Mouse (Mus musculus) forebrain, embryonic 13.5 days (tissue): ENCODE results near the gene Armc12. TPM values are rescaled to one million over a fixed set of nuclear protein-coding genes. Genes with fewer than 3 reads are reported as not detected.

Source experiments
- ATAC-seq: fragments of 200-750 bp; cut with Nextera tagmentation; 2 replicates; pipeline ENCODE4 v1.8.0; 2017
- H3K27ac ChIP-seq: fragments of 300-500 bp; sonication (generic); 2 replicates; pipeline ENCODE4 v1.5.1; 2015; ENCODE audit warnings: inconsistent platforms, mild to moderate bottlenecking, moderate library complexity
- H3K27me3 ChIP-seq: fragments of 300-500 bp; sonication (generic); 2 replicates; pipeline ENCODE4 v1.6.1; 2015; ENCODE audit warnings: mild to moderate bottlenecking, inconsistent platforms
- H3K36me3 ChIP-seq: fragments of 300-500 bp; sonication (generic); 2 replicates; pipeline ENCODE4 v1.6.1; 2015; ENCODE audit warnings: mild to moderate bottlenecking, inconsistent platforms; ENCODE audit not compliant: poor library complexity, severe bottlenecking
- H3K4me1 ChIP-seq: fragments of 300-500 bp; sonication (generic); 2 replicates; pipeline ENCODE4 v1.6.1; 2015; ENCODE audit warnings: inconsistent platforms
- H3K4me2 ChIP-seq: fragments of 300-500 bp; sonication (generic); 2 replicates; pipeline ENCODE4 v1.6.1; 2015; ENCODE audit warnings: inconsistent platforms, mild to moderate bottlenecking, moderate library complexity
- H3K4me3 ChIP-seq: fragments of 300-500 bp; sonication (generic); 2 replicates; pipeline ENCODE4 v1.5.1; 2015; ENCODE audit warnings: mild to moderate bottlenecking, inconsistent platforms
- H3K9ac ChIP-seq: fragments of 300-500 bp; sonication (generic); 2 replicates; pipeline ENCODE4 v1.6.1; 2015; ENCODE audit warnings: mild to moderate bottlenecking, inconsistent platforms
- H3K9me3 ChIP-seq: fragments of 300-500 bp; sonication (generic); replicated peaks from 2 replicates; pipeline ENCODE4 v1.6.1; 2016; ENCODE audit warnings: inconsistent platforms
- WGBS: fragments of 180-500 bp; shearing (Covaris S2); methylation state at CpG from one replicate; pipeline ENCODE4 v1.1.7; 2015; 5-methylcytosine and 5-hydroxymethylcytosine counted together
- microRNA-seq: library from miRNA; unstranded; fragments of <30 nt; microRNA quantifications from one replicate; pipeline ENCODE4, GENCODE M21; 2016
- polyA plus RNA-seq: library from polyadenylated mRNA; unstranded; fragments of >200 nt; fragmentation: Nextera tagmentation; extraction: Ambion mirVana; gene quantifications from 2 replicates; pipeline ENCODE4 v1.2.1, GENCODE M21; 2015

The Armc12 gene
- polyA plus RNA-seq, 1 experiment from 2014 or later = not detected

DNA sequence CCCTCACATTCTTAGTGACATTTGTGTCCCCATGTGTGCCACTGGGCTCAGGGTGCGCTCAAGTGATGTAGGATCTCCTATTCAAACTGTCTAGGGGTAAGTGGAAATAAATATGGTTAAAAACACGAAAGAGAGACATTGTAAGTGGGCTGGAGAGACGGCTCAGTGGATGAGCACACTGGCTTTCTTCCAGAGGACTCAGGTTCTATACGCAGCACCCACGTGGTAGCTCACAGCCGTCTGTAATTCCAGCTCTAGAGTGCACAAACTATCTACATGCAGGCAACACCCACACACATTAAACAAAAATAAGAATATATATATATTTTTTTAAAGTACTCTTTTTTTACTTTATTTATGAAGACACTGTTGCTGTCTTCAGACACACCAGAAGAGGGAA, 42.3 kb downstream of the Armc12 start:
- ATAC-seq = no peak
- no peaks in the 10 kb centered on the region for H3K36me3 ChIP-seq
- H3K4me2 ChIP-seq = no peak overlapping the region
- peaks cover 8% of the 10 kb centered on the region for H3K4me1 ChIP-seq
- H3K27me3 ChIP-seq = 0 out of 2 replicates have a peak, but pooled peaks cover 3% of the 10 kb centered on the region
- no peak overlapping the region for H3K9ac ChIP-seq
- WGBS = 78% methylated on average over 6 of the region's 6 CpGs
- no peak overlapping the region for H3K4me3 ChIP-seq
- H3K27ac ChIP-seq = no peak overlapping the region
- H3K9me3 ChIP-seq = no peaks in the 10 kb centered on the region

DNA sequence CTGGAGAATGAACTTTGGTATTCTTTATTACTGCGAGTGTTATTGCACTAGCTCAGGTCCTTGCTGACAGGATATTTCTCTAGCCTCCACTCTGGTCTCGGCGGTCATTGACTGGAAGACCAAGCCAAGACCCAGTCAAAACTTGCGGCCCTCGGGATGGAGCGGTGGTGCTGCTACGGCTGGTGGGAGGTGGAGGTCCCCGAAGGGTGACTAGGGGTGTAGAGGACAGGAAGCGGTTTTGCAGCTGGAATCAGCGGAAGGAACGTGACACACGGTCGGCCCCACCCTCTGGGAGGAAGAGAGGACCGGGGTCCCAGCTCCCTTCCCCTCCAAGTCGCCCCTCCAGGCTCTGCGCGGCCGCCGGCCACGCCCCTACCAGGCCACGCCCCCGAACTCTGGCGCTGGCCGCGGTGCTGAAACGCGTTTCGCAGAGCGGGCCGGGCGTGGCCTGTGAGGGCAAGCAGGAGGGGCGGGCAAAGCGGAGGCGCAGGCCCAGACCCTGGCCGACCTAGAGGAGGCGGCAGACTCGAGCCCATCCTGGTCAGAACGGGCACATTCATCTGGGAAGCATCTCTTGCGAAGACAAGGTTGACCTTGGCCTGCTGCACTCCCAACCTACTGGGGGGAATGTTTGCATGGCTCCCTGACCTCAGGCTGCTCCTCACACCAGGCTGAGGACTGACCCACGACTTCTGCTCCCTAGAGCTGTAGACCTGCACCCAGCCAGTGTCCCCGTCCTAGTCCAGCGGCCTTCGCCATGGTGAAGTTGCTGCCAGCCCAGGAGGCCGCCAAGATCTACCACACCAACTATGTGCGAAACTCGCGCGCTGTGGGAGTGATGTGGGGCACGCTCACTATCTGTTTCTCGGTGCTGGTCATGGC, 44.9 kb downstream of the Armc12 start, which contains the start of gene Lhfpl5:
Lhfpl5 (plus strand) TSS at position 398 of the 882 bp plus-strand sequence.
- H3K9ac ChIP-seq = peak within 1 kb of the TSS; percentile 47
- peak within 1 kb of the TSS; percentile 39 for H3K4me3 ChIP-seq
- ATAC-seq = peak; percentile 84
- H3K27me3 ChIP-seq = 0 out of 2 replicates have a peak, but pooled peaks cover 3% of the 10 kb centered on the region
- H3K4me2 ChIP-seq = peak within 1 kb of the TSS; percentile 64
- H3K27ac ChIP-seq = no peak within 1 kb of the TSS; the same call in 1 of the 2 replicates
- H3K4me1 ChIP-seq = peaks cover 8% of the 10 kb centered on the region
- no peaks in the 10 kb centered on the region for H3K36me3 ChIP-seq
- 14% methylated on average over 50 of the region's 50 CpGs for WGBS
- no peaks in the 10 kb centered on the region for H3K9me3 ChIP-seq

DNA sequence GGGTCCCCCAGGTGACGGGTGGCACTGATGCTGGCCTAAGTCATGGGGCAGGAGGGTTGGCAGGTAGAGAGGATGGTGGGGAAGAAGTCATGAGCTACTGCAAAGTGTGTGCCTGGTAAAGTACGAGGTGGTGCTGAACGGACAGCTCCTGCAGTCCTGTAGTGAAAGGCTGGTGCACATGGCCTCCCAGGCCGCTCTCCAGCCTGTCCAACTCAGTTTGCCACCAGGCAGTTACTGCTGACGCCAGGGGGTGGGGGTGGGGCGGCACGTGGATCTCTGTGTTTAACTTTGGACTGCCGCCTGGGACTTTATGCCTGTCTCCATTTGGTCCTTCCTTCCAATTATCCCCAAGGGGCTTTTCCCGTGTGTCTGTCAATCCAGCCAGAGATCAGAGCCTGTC, 49.8 kb downstream of the Armc12 start:
- Histone ChIP-seq H3K9ac (no peak overlapping the region), H3K27ac (no peak overlapping the region), H3K4me2 (no peak overlapping the region), H3K27me3 (no peaks in the 10 kb centered on the region), H3K9me3 (no peaks in the 10 kb centered on the region), H3K4me1 (peaks cover 6% of the 10 kb centered on the region), H3K36me3 (no peaks in the 10 kb centered on the region), H3K4me3 (no peak overlapping the region)
- WGBS = 9% methylated on average over 9 of the region's 9 CpGs
- ATAC-seq = no peak

DNA sequence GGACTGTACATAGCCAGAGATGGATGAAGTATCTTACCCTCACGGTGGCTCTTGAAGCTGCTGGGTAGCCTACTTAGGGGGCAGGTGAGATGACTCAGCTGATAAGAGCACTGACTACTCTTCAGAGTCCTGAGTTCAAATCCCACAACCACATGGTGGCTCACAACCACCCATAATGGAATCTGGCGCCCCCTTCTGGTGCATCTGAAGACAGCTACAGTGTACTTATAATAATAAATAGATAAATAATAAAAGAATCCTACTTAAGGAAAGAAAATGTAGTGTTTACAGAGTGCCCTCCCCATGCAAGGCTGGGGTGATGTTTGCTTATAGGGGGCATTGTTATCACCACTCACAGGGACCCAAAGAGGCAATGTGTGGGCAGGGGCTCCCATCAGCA, 50.5 kb downstream of the Armc12 start:
- no peaks in the 10 kb centered on the region for H3K4me1 ChIP-seq
- 49% methylated on average over 2 of the region's 2 CpGs for WGBS
- H3K9me3 ChIP-seq = no peaks in the 10 kb centered on the region
- no peak for ATAC-seq
- no peak overlapping the region for H3K27ac ChIP-seq
- H3K4me2 ChIP-seq = no peak overlapping the region
- no peak overlapping the region for H3K4me3 ChIP-seq
- H3K27me3 ChIP-seq = no peaks in the 10 kb centered on the region
- 0 out of 2 replicates have a peak, but pooled peaks cover 4% of the 10 kb centered on the region for H3K36me3 ChIP-seq
- no peak overlapping the region for H3K9ac ChIP-seq

DNA sequence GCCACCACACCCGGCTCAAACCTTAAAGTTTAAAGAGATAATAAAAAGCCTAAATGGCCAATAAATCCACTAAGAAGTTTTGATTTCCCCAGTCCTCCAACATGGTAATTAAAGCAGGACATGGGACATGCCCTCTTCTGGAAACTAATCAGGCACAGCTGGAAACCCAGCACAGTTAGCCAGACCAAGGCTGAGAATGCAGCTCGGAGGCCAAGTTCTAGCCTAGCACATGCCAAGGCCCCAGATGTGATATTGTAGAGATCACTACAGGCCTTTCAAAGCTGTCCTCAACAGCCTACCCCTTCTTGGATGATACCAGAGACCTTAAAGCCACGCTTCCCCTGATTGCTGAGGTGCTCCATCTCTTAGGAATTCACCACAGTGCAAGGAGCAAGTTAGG, 55.9 kb downstream of the Armc12 start:
- H3K4me2 ChIP-seq = no peak overlapping the region
- H3K4me1 ChIP-seq = no peaks in the 10 kb centered on the region
- no peak overlapping the region for H3K27ac ChIP-seq
- H3K27me3 ChIP-seq = no peaks in the 10 kb centered on the region
- H3K4me3 ChIP-seq = no peak overlapping the region
- no peaks in the 10 kb centered on the region for H3K9me3 ChIP-seq
- no peak overlapping the region for H3K9ac ChIP-seq
- peaks cover 50% of the 10 kb centered on the region for H3K36me3 ChIP-seq
- WGBS = 89% methylated on average over 3 of the region's 3 CpGs
- no peak for ATAC-seq

DNA sequence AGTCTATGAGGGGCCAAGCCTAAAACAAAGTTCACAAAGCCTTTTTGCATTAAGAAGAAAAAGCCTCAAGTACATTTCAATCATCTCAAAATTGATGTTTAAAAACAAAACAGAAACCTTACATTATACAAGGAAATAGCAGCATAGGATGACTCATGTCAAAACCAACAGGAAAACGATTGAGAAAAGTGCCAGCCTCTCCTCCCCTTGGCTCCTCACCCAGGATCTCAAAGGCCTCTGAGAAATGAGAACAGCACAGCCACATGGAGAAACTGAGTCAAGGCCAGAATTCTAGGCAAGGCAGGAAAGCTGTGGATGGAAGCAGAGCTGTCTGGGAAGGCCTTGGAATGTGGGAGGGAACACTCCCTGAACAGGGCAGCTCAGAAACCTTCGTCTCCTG, 58.0 kb downstream of the Armc12 start:
- no peaks in the 10 kb centered on the region for H3K4me1 ChIP-seq
- H3K4me2 ChIP-seq = no peak overlapping the region
- ATAC-seq = no peak
- H3K36me3 ChIP-seq = peaks cover 71% of the 10 kb centered on the region
- no peak overlapping the region for H3K9ac ChIP-seq
- no peaks in the 10 kb centered on the region for H3K27me3 ChIP-seq
- no peak overlapping the region for H3K4me3 ChIP-seq
- 74% methylated on average over 2 of the region's 2 CpGs for WGBS
- no peaks in the 10 kb centered on the region for H3K9me3 ChIP-seq
- no peak overlapping the region for H3K27ac ChIP-seq

Small RNA genes within 50 kb of the gene (microRNA-seq; reads per million reads assigned to microRNA genes)
- gene Gm25195 (not detected), gene Mir6969 (not detected)

Other genes with a start within 250 kb of the Armc12 start
- gene Fance, start 217.3 kb upstream of the Armc12 start, polyA plus RNA-seq = 22.6 and 24.6 TPM in 2 replicates
- gene Rpl10a, start 202.3 kb upstream of the Armc12 start, polyA plus RNA-seq = 444 and 501 TPM in 2 replicates
- 2.4 and 2.8 TPM in 2 replicates for gene Tead3, start 180.0 kb upstream of the Armc12 start, polyA plus RNA-seq
- gene Tulp1, start 165.6 kb upstream of the Armc12 start, polyA plus RNA-seq = 1.4 and 1.7 TPM in 2 replicates
- 29.4 and 30.1 TPM in 2 replicates for gene Fkbp5, start 13.3 kb upstream of the Armc12 start, polyA plus RNA-seq
- gene Clpsl2, start 18.6 kb downstream of the Armc12 start, polyA plus RNA-seq = not detected in 2 replicates
- 0.54 TPM in 1 of 2 replicates, not detected in the other for gene Clps, start 30.0 kb downstream of the Armc12 start, polyA plus RNA-seq
- gene Lhfpl5, start 44.8 kb downstream of the Armc12 start, polyA plus RNA-seq = 2.8 and 2.9 TPM in 2 replicates
- 134 and 135 TPM in 2 replicates for gene Srpk1, start 91.9 kb downstream of the Armc12 start, polyA plus RNA-seq
- gene Slc26a8, start 159.4 kb downstream of the Armc12 start, polyA plus RNA-seq = 0.86 and 0.99 TPM in 2 replicates
- gene Mapk14, start 160.5 kb downstream of the Armc12 start, polyA plus RNA-seq = 27.1 and 29.6 TPM in 2 replicates
- gene AC170998.1, start 195.3 kb downstream of the Armc12 start, polyA plus RNA-seq = 2.1 and 3.5 TPM in 2 replicates
- gene Mapk13, start 238.5 kb downstream of the Armc12 start, polyA plus RNA-seq = 0.72 and 1.1 TPM in 2 replicates